Mouse (Mus musculus) CH12.LX (cell line): ENCODE measurements around the gene Gm1113. TPM values are rescaled to one million over a fixed set of nuclear protein-coding genes. Genes with fewer than 3 reads are reported as not detected.

Source experiments
- DNase-seq: peaks from one replicate; pipeline ENCODE4 v3.0.0-alpha.2; 2013; ENCODE audit errors: extremely low read depth
- H3K27ac ChIP-seq: 2 replicates; pipeline ENCODE4 v1.5.1; 2012; ENCODE audit warnings: low read depth, mild to moderate bottlenecking, control low read depth, moderate library complexity; ENCODE audit not compliant: insufficient read depth
- H3K27me3 ChIP-seq: replicated peaks from 2 replicates; pipeline ENCODE3; 2012; ENCODE audit warnings: inconsistent platforms
- H3K36me3 ChIP-seq, 2 experiments: replicated peaks in 1 of 2; 2 replicates each; pipeline versions ENCODE3 to v1.6.1; 2012; ENCODE audit warnings: inconsistent platforms in 1 of 2, low read length in 1 of 2, mild to moderate bottlenecking in 1 of 2, mixed read lengths in 1 of 2, moderate library complexity in 1 of 2; ENCODE audit not compliant: control insufficient read depth in 1 of 2, insufficient read depth in 1 of 2
- H3K4me1 ChIP-seq, 2 experiments: 2 replicates each; pipeline ENCODE4 v1.6.1; 2012; ENCODE audit warnings: inconsistent platforms in 1 of 2, moderate library complexity in 1 of 2; ENCODE audit not compliant: insufficient read depth in 2 of 2, control insufficient read depth in 1 of 2
- H3K4me2 ChIP-seq: 2 replicates; pipeline ENCODE4 v1.6.1; 2012; ENCODE audit warnings: low read depth, mild to moderate bottlenecking, control low read depth; ENCODE audit not compliant: poor library complexity, insufficient read depth, severe bottlenecking
- H3K4me3 ChIP-seq, 3 experiments: fragments of 150-350 bp in 1 of 3; sonication (generic) in 1 of 3; replicated peaks in 1 of 3; 2 replicates each; pipeline versions ENCODE3 to v1.5.1; 2011 to 2012; ENCODE audit warnings: low read depth in 2 of 3, low read length in 2 of 3, mild to moderate bottlenecking in 2 of 3, moderate library complexity in 2 of 3, control low read depth in 1 of 3, improper control_type of control experiment in 1 of 3, inconsistent platforms in 1 of 3, mixed read lengths in 1 of 3; ENCODE audit not compliant: poor library complexity in 1 of 3
- H3K79me2 ChIP-seq: replicated peaks from 2 replicates; pipeline ENCODE4 v1.6.1; 2012; ENCODE audit warnings: mild to moderate bottlenecking, moderate library complexity; ENCODE audit not compliant: control insufficient read depth, poor library complexity, insufficient read depth, severe bottlenecking; ENCODE audit errors: extremely low read depth
- H3K9ac ChIP-seq: 2 replicates; pipeline ENCODE4 v1.6.1; 2012; ENCODE audit warnings: low read depth, mild to moderate bottlenecking, control low read depth, moderate library complexity; ENCODE audit not compliant: insufficient read depth
- H3K9me3 ChIP-seq: replicated peaks from 2 replicates; pipeline ENCODE3; 2012; ENCODE audit warnings: low read length, inconsistent platforms, mixed read lengths
- BHLHE40 ChIP-seq: IDR thresholded peaks from 2 replicates; pipeline ENCODE4 v1.6.1; 2011; ENCODE audit warnings: mild to moderate bottlenecking, low read depth, low read length, improper control_type of control experiment
- CHD1 ChIP-seq: IDR thresholded peaks from 2 replicates; pipeline ENCODE4 v1.6.1; 2012; ENCODE audit warnings: low read depth, low read length, improper control_type of control experiment, inconsistent platforms
- CHD2 ChIP-seq: IDR thresholded peaks from 2 replicates; pipeline ENCODE4 v1.6.1; 2011; ENCODE audit warnings: low read length, improper control_type of control experiment
- ELF1 ChIP-seq: IDR thresholded peaks from 2 replicates; pipeline ENCODE4 v1.6.1; 2014; ENCODE audit warnings: low read depth, mild to moderate bottlenecking, inconsistent platforms, low read length, improper control_type of control experiment
- EP300 ChIP-seq: IDR thresholded peaks from 2 replicates; pipeline ENCODE4 v1.6.1; 2011; ENCODE audit warnings: low read length, improper control_type of control experiment
- GABPA ChIP-seq: IDR thresholded peaks from 2 replicates; pipeline ENCODE4 v1.6.1; 2012; ENCODE audit warnings: low read depth, low read length, improper control_type of control experiment, inconsistent platforms; ENCODE audit not compliant: insufficient replicate concordance
- HCFC1 ChIP-seq: IDR thresholded peaks from 2 replicates; pipeline ENCODE4 v1.6.1; 2012; ENCODE audit warnings: low read depth, mild to moderate bottlenecking, inconsistent platforms, low read length, improper control_type of control experiment
- IRF4 ChIP-seq: IDR thresholded peaks from 2 replicates; pipeline ENCODE4 v1.6.1; 2014; ENCODE audit warnings: low read depth, mild to moderate bottlenecking, inconsistent platforms, low read length, improper control_type of control experiment
- JUND ChIP-seq: conservative IDR thresholded peaks from 2 replicates; pipeline ENCODE4 v1.6.1; 2011; ENCODE audit warnings: low read depth, low read length, improper control_type of control experiment
- KAT2A ChIP-seq: IDR thresholded peaks from 2 replicates; pipeline ENCODE4 v1.6.1; 2012; ENCODE audit warnings: low read length, improper control_type of control experiment, inconsistent platforms; ENCODE audit not compliant: insufficient replicate concordance
- MAFK ChIP-seq: IDR thresholded peaks from 2 replicates; pipeline ENCODE4 v1.6.1; 2011; ENCODE audit warnings: low read length, improper control_type of control experiment; ENCODE audit not compliant: insufficient replicate concordance
- MAX ChIP-seq: IDR thresholded peaks from 2 replicates; pipeline ENCODE4 v1.6.1; 2011; ENCODE audit warnings: low read length, improper control_type of control experiment
- MAZ ChIP-seq: IDR thresholded peaks from 2 replicates; pipeline ENCODE4 v1.6.1; 2012; ENCODE audit warnings: low read depth, mild to moderate bottlenecking, inconsistent platforms, low read length, improper control_type of control experiment, moderate library complexity
- MEF2A ChIP-seq: IDR thresholded peaks from 2 replicates; pipeline ENCODE4 v1.6.1; 2014; ENCODE audit warnings: low read depth, mild to moderate bottlenecking, inconsistent platforms, low read length, improper control_type of control experiment, borderline replicate concordance
- MYC ChIP-seq: IDR thresholded peaks from 2 replicates; pipeline ENCODE4 v1.6.1; 2011; ENCODE audit warnings: low read depth, mild to moderate bottlenecking, improper control_type of control experiment, low read length
- NELFE ChIP-seq: IDR thresholded peaks from 2 replicates; pipeline ENCODE4 v1.6.1; 2011; ENCODE audit warnings: low read depth, low read length, improper control_type of control experiment
- POLR2AphosphoS2 ChIP-seq: IDR thresholded peaks from 2 replicates; pipeline ENCODE4 v1.6.1; 2011; ENCODE audit warnings: low read depth, low read length, improper control_type of control experiment
- RAD21 ChIP-seq: IDR thresholded peaks from 2 replicates; pipeline ENCODE4 v1.6.1; 2011; ENCODE audit warnings: low read depth, mild to moderate bottlenecking, low read length, improper control_type of control experiment, moderate library complexity
- RCOR1 ChIP-seq: conservative IDR thresholded peaks from 2 replicates; pipeline ENCODE4 v1.6.1; 2012; ENCODE audit warnings: low read depth, mild to moderate bottlenecking, inconsistent platforms, low read length, improper control_type of control experiment
- SIN3A ChIP-seq: IDR thresholded peaks from 2 replicates; pipeline ENCODE4 v1.6.1; 2012; ENCODE audit warnings: low read length, improper control_type of control experiment, inconsistent platforms
- TCF12 ChIP-seq: IDR thresholded peaks from 2 replicates; pipeline ENCODE4 v1.6.1; 2014; ENCODE audit warnings: low read depth, mild to moderate bottlenecking, inconsistent platforms, low read length, improper control_type of control experiment
- UBTF ChIP-seq: IDR thresholded peaks from 2 replicates; pipeline ENCODE4 v1.6.1; 2012; ENCODE audit warnings: low read depth, mild to moderate bottlenecking, inconsistent platforms, low read length, improper control_type of control experiment, moderate library complexity
- USF1 ChIP-seq: IDR thresholded peaks from 2 replicates; pipeline ENCODE4 v1.6.1; 2014; ENCODE audit warnings: low read depth, mild to moderate bottlenecking, inconsistent platforms, low read length, improper control_type of control experiment
- ZKSCAN1 ChIP-seq: IDR thresholded peaks from 2 replicates; pipeline ENCODE4 v1.6.1; 2012; ENCODE audit warnings: low read depth, inconsistent platforms, low read length, improper control_type of control experiment, borderline replicate concordance
- ZMIZ1 ChIP-seq: IDR thresholded peaks from 2 replicates; pipeline ENCODE4 v1.6.1; 2012; ENCODE audit warnings: low read depth, mild to moderate bottlenecking, inconsistent platforms, low read length, improper control_type of control experiment
- ZNF384 ChIP-seq: IDR thresholded peaks from 2 replicates; pipeline ENCODE4 v1.6.1; 2012; ENCODE audit warnings: low read depth, low read length, improper control_type of control experiment, inconsistent platforms
- dilution Hi-C: fragments of 300-500 bp; cut with MboI; formaldehyde crosslinking; loops from 2 replicates; pipeline ENCODE4 v1.14.3; 2020; ENCODE audit warnings: low sequenced_read_pairs; ENCODE audit not compliant: extremely low pct_unique_long_range_greater_than_20kb, extremely low pct_ligation_motif_present
- in situ Hi-C: fragments of 300-500 bp; cut with MboI; formaldehyde crosslinking; loops from 3 replicates; pipeline ENCODE4 v1.14.3; 2019; ENCODE audit warnings: low sequenced_read_pairs, low pct_ligation_motif_present, low pct_unique_long_range_greater_than_20kb, mixed read lengths
- polyA plus RNA-seq: library from polyadenylated mRNA; unstranded; fragments of >175 nt; gene quantifications from 2 replicates; pipeline ENCODE4 v1.2.1, GENCODE M21; 2012; ENCODE audit warnings: low read depth; ENCODE audit not compliant: insufficient read length
- total RNA-seq, 2 experiments: library from RNA; depleted of rRNA; stranded (reverse); fragments of 300-350 nt in 1 of 2; fragments of >200 nt in 1 of 2; gene quantifications; 2 replicates each; pipeline ENCODE4 v1.2.3; 2012 to 2014

Gm1113 gene
- total and polyA plus RNA-seq, 3 experiments = not detected

DNA sequence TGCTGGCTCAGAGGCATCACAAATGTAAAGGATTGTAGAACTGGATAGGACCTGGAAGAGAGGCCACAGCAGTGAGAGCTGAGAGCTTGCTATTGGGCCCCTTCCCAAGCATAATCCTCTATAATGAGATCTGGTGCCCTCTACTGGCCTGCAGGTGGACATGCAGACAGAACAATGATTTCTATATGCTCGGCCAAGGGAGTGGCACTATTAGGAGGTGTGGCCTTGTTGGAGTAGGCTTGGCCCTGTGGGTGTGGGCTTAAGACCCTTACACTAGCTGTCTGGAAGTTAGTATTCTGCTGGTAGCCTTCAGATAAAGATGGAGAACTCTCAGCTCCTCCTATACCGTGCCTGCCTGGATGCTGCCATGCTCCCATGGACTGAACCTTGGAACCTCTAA lies 17.0 kb upstream of the Gm1113 start (continued):
- TF ChIP-seq TCF12 (no peak), ZKSCAN1 (no peak), UBTF (no peak), POLR2AphosphoS2 (no peak), IRF4 (no peak), MYC (no peak), NELFE (no peak)

DNA sequence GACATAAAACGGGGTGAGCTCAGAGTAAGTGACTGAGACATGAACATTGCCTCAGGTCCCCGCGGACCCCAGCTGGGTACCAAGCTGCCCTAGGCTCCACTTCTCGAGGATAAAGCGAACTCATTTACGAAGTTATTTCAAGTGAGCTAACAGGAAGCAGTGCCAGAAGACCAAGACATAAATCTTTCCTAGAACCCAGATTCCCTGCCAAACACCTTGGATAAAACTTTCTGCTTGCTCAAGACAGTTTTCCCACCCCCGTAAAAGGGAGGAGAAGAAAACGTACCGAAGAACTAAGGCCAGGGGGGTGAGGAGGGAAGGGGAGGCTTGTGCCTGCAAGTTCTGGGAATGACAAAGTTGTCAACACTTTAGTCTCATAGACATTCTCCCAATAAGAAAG lies 15.2 kb upstream of the Gm1113 start:
- no peak overlapping the region for H3K4me2 ChIP-seq
- dilution Hi-C loops = loop anchor here (25.0 kb wide), 1 partner anchor 246 kb away; no protein-coding TSS in a partner anchor
- no peaks in the 10 kb centered on the region for H3K27me3 ChIP-seq
- no peak overlapping the region for H3K9ac ChIP-seq
- no peak for TF ChIP-seq ELF1
- TF ChIP-seq ZMIZ1 = no peak
- no peak for TF ChIP-seq CHD2
- TF ChIP-seq KAT2A = no peak
- TF ChIP-seq, all 38 proteins: peak for 0
- H3K27ac ChIP-seq = no peak overlapping the region
- no peaks in the 10 kb centered on the region for H3K9me3 ChIP-seq
- H3K4me1 ChIP-seq = peaks cover 6 to 20% of the 10 kb centered on the region in 2 experiments; a peak in 3 of 4 replicates
- H3K36me3 ChIP-seq = no peaks in the 10 kb centered on the region
- DNase-seq = no peak
- no peak overlapping the region for H3K4me3 ChIP-seq
- H3K79me2 ChIP-seq = no peaks in the 10 kb centered on the region
- in situ Hi-C loops = loop anchor here (5.0 to 25.0 kb wide), 2 partner anchors 251 to 496 kb away; no protein-coding TSS in a partner anchor

DNA sequence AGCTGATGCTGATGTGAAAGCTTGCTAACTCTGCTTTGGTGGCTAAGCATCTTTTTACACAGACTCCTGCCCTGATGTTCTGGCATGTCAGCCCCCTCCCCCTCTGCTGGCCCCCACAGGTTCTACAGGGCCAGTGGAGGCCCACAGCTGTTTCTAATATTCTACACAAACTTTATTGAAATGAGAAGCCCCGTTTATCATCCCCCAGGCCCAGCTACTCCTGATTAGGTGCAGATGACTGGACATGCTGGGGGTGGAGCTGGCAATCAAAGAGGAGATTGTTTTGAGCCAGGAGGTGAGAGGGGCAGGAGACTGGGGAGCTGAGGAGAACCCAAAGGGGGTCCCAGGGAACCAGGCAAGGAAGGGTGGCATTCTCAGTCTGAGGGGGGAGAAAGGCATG lies 11.7 kb upstream of the Gm1113 start:
- no peak overlapping the region for H3K9ac ChIP-seq
- H3K4me2 ChIP-seq = no peak overlapping the region
- no peaks in the 10 kb centered on the region for H3K27me3 ChIP-seq
- in situ Hi-C loops (loop anchor here (5.0 to 25.0 kb wide), 2 partner anchors 247 to 492 kb away; no protein-coding TSS in a partner anchor), dilution Hi-C loops (loop anchor here (25.0 kb wide), 1 partner anchor 242 kb away; no protein-coding TSS in a partner anchor)
- H3K4me3 ChIP-seq = no peak overlapping the region
- no peaks in the 10 kb centered on the region for H3K9me3 ChIP-seq
- no peaks in the 10 kb centered on the region for H3K79me2 ChIP-seq
- TF ChIP-seq BHLHE40 (no peak), NELFE (no peak), USF1 (no peak), RCOR1 (no peak), MAFK (no peak), CHD1 (no peak), ZNF384 (no peak), GABPA (no peak), MAX (no peak), RAD21 (no peak), SIN3A (no peak), MAZ (no peak), ZKSCAN1 (no peak), JUND (no peak), HCFC1 (no peak), POLR2AphosphoS2 (no peak), EP300 (no peak), MEF2A (no peak), UBTF (no peak)
- DNase-seq = no peak
- peaks cover 0 to 1% of the 10 kb centered on the region in 2 experiments; a peak in 2 of 4 replicates for H3K4me1 ChIP-seq
- no peak overlapping the region for H3K27ac ChIP-seq
- no peaks in the 10 kb centered on the region for H3K36me3 ChIP-seq
